Mouse (Mus musculus) intestine, embryonic 15.5 days (tissue): Measurements from ENCODE around the gene Olfr361. TPM values are rescaled to one million over a fixed set of nuclear protein-coding genes. Genes with fewer than 3 reads are reported as not detected.
"Not testable (repeated sequence)": the region's sequence is repeated elsewhere in the genome, so short reads cannot be mapped to it uniquely, and the experiment has no call there.

Experiments used
- ATAC-seq: fragments of 200-750 bp; cut with Nextera tagmentation; 2 replicates; pipeline ENCODE4 v1.8.0; 2017; ENCODE audit warnings: moderate TSS enrichment, moderate library complexity
- H3K27ac ChIP-seq: fragments of 300-500 bp; sonication (generic); 2 replicates; pipeline ENCODE4 v1.5.1; 2015; ENCODE audit warnings: mild to moderate bottlenecking, inconsistent platforms
- H3K27me3 ChIP-seq: fragments of 300-500 bp; sonication (generic); replicated peaks from 2 replicates; pipeline ENCODE4 v1.6.1; 2015; ENCODE audit warnings: inconsistent platforms
- H3K36me3 ChIP-seq: fragments of 300-500 bp; sonication (generic); 2 replicates; pipeline ENCODE4 v1.6.1; 2015; ENCODE audit warnings: inconsistent platforms
- H3K4me1 ChIP-seq: fragments of 300-500 bp; sonication (generic); replicated peaks from 2 replicates; pipeline ENCODE4 v1.6.1; 2015; ENCODE audit warnings: inconsistent platforms
- H3K4me2 ChIP-seq: fragments of 300-500 bp; sonication (generic); replicated peaks from 2 replicates; pipeline ENCODE4 v1.6.1; 2015; ENCODE audit warnings: mild to moderate bottlenecking, inconsistent platforms
- H3K4me3 ChIP-seq: fragments of 300-500 bp; sonication (generic); replicated peaks from 2 replicates; pipeline ENCODE4 v1.5.1; 2015; ENCODE audit warnings: inconsistent platforms
- H3K9ac ChIP-seq: fragments of 300-500 bp; sonication (generic); 2 replicates; pipeline ENCODE4 v1.6.1; 2015; ENCODE audit warnings: inconsistent platforms
- H3K9me3 ChIP-seq: fragments of 300-500 bp; sonication (generic); 2 replicates; pipeline ENCODE4 v1.6.1; 2016; ENCODE audit warnings: inconsistent platforms
- WGBS: fragments of 180-500 bp; shearing (Covaris S2); methylation state at CpG from one replicate; pipeline ENCODE4 v1.1.7; 2015; 5-methylcytosine and 5-hydroxymethylcytosine counted together
- polyA plus RNA-seq: library from polyadenylated mRNA; unstranded; fragments of >200 nt; fragmentation: Nextera tagmentation; extraction: Ambion mirVana; gene quantifications from 2 replicates; pipeline ENCODE4 v1.2.1, GENCODE M21; 2015

The Olfr361 gene
- not detected in 2 replicates for polyA plus RNA-seq

- not testable (repeated sequence) for H3K27me3 ChIP-seq, H3K36me3 ChIP-seq, H3K9ac ChIP-seq, ATAC-seq, H3K27ac ChIP-seq, H3K4me2 ChIP-seq, H3K9me3 ChIP-seq, H3K4me3 ChIP-seq, H3K4me1 ChIP-seq
- 75% methylated on average over 1 of the region's 1 CpGs for WGBS
Measured at GRCm38 (mm10) chr2:37089190-37089589, at the start of gene Olfr361. Olfr361 (minus strand) TSS chr2:37089290.

GRCm38 (mm10) chr2:37117810-37118209, 28.7 kb upstream of the Olfr361 start, which contains the start of gene Olfr362:
Olfr362 (minus strand) TSS chr2:37117910.
- H3K4me2 ChIP-seq: no peak within 1 kb of the TSS
- H3K9me3 ChIP-seq: no peaks in the 10 kb centered on the region
- H3K4me1 ChIP-seq: no peaks in the 10 kb centered on the region
- H3K4me3 ChIP-seq: no peak within 1 kb of the TSS
- WGBS: 76% methylated on average over 1 of the region's 1 CpGs
- H3K36me3 ChIP-seq: no peaks in the 10 kb centered on the region
- no peaks in the 10 kb centered on the region for H3K27me3 ChIP-seq
- no peak for ATAC-seq
- no peak within 1 kb of the TSS for H3K9ac ChIP-seq
- H3K27ac ChIP-seq: no peak within 1 kb of the TSS

- no peak within 1 kb of the TSS for H3K4me3 ChIP-seq
- H3K27me3 ChIP-seq: no peaks in the 10 kb centered on the region
- no peak for ATAC-seq
- H3K4me2 ChIP-seq: no peak within 1 kb of the TSS
- no peak within 1 kb of the TSS for H3K9ac ChIP-seq
- H3K27ac ChIP-seq: no peak within 1 kb of the TSS
- H3K9me3 ChIP-seq: no peaks in the 10 kb centered on the region
- no peaks in the 10 kb centered on the region for H3K4me1 ChIP-seq
- no peaks in the 10 kb centered on the region for H3K36me3 ChIP-seq
Measured at GRCm38 (mm10) chr2:37065446-37065845, 23.6 kb downstream of the Olfr361 start, which contains the start of gene Olfr360. Olfr360 (plus strand) TSS chr2:37065746.

Other genes with a start within 250 kb of the Olfr361 start
- gene Olfr350, start 243.0 kb downstream of the Olfr361 start, polyA plus RNA-seq: not detected in 2 replicates
- gene Olfr351, start 226.6 kb downstream of the Olfr361 start, polyA plus RNA-seq: not detected in 2 replicates
- gene Olfr352, start 220.8 kb downstream of the Olfr361 start, polyA plus RNA-seq: not detected in 2 replicates
- gene Olfr353, start 196.4 kb downstream of the Olfr361 start, polyA plus RNA-seq: not detected in 2 replicates
- gene Olfr354, start 183.6 kb downstream of the Olfr361 start, polyA plus RNA-seq: not detected in 2 replicates
- gene Olfr355, start 160.4 kb downstream of the Olfr361 start, polyA plus RNA-seq: not detected in 2 replicates
- not detected in 2 replicates for gene Olfr356, start 152.2 kb downstream of the Olfr361 start, polyA plus RNA-seq
- gene Olfr357, start 95.5 kb downstream of the Olfr361 start, polyA plus RNA-seq: not detected in 2 replicates
- not detected in 2 replicates for gene Olfr358, start 80.0 kb downstream of the Olfr361 start, polyA plus RNA-seq
- not detected in 2 replicates for gene Olfr360, start 23.5 kb downstream of the Olfr361 start, polyA plus RNA-seq
- gene Olfr362, start 28.6 kb upstream of the Olfr361 start, polyA plus RNA-seq: not detected in 2 replicates
- gene Olfr364-ps1, start 50.0 kb upstream of the Olfr361 start, polyA plus RNA-seq: not detected in 2 replicates
- not detected in 2 replicates for gene Olfr365, start 98.9 kb upstream of the Olfr361 start, polyA plus RNA-seq
- gene Olfr366, start 122.3 kb upstream of the Olfr361 start, polyA plus RNA-seq: not detected in 2 replicates
- gene Olfr368, start 237.2 kb upstream of the Olfr361 start, polyA plus RNA-seq: not detected in 2 replicates